Mouse (Mus musculus) liver, postnatal 0 days (tissue): ENCODE data around the gene Cldn24. TPM values are rescaled to one million over a fixed set of nuclear protein-coding genes. Genes with fewer than 3 reads are reported as not detected.
"Not testable (repeated sequence)": the region's sequence is repeated elsewhere in the genome, so short reads cannot be mapped to it uniquely, and the experiment has no call there.

Source experiments
- ATAC-seq: fragments of 200-750 bp; cut with Nextera tagmentation; 2 replicates; pipeline ENCODE4 v1.8.0; 2017; ENCODE audit warnings: mild to moderate bottlenecking, moderate library complexity
- DNase-seq: peaks from one replicate; pipeline ENCODE4 v3.0.0-alpha.2; 2016
- H3K27ac ChIP-seq: fragments of 300-500 bp; sonication (generic); 2 replicates; pipeline ENCODE4 v1.5.1; 2014; ENCODE audit warnings: antibody characterized with exemption, moderate library complexity, mild to moderate bottlenecking, low read depth
- H3K27me3 ChIP-seq: fragments of 300-500 bp; sonication (generic); 2 replicates; pipeline ENCODE4 v1.6.1; 2014; ENCODE audit warnings: low read length, control low read depth, mixed read lengths; ENCODE audit not compliant: insufficient read depth
- H3K36me3 ChIP-seq: fragments of 300-500 bp; sonication (generic); replicated peaks from 2 replicates; pipeline ENCODE4 v1.6.1; 2014; ENCODE audit warnings: mild to moderate bottlenecking, control low read depth, low read length, moderate library complexity, mixed read lengths; ENCODE audit not compliant: insufficient read depth
- H3K4me1 ChIP-seq: fragments of 300-500 bp; sonication (generic); 2 replicates; pipeline ENCODE4 v1.6.1; 2014; ENCODE audit warnings: antibody characterized with exemption, mild to moderate bottlenecking, control low read depth; ENCODE audit not compliant: insufficient read depth
- H3K4me2 ChIP-seq: fragments of 300-500 bp; sonication (generic); 2 replicates; pipeline ENCODE4 v1.6.1; 2014; ENCODE audit warnings: low read depth, mild to moderate bottlenecking, low read length, moderate library complexity, mixed read lengths
- H3K4me3 ChIP-seq: fragments of 300-500 bp; sonication (generic); 2 replicates; pipeline ENCODE4 v1.5.1; 2014; ENCODE audit warnings: low read depth, low read length
- H3K9ac ChIP-seq: fragments of 300-500 bp; sonication (generic); replicated peaks from 2 replicates; pipeline ENCODE4 v1.6.1; 2014; ENCODE audit warnings: mild to moderate bottlenecking, moderate library complexity
- H3K9me3 ChIP-seq: fragments of 300-500 bp; sonication (generic); 2 replicates; pipeline ENCODE4 v1.6.1; 2016; ENCODE audit warnings: mild to moderate bottlenecking, control low read depth, low read length, mixed read lengths
- CTCF ChIP-seq: sonication (generic); IDR thresholded peaks from 2 replicates; pipeline ENCODE4 v1.5.1; 2016; ENCODE audit warnings: antibody characterized with exemption, low read depth
- EP300 ChIP-seq: IDR thresholded peaks from 2 replicates; pipeline ENCODE4 v1.6.1; 2016; ENCODE audit warnings: antibody characterized with exemption, low read depth, mild to moderate bottlenecking
- WGBS: fragments of 180-500 bp; shearing (Covaris S2); extraction: QIAGEN DNeasy Blood & Tissue Kit; methylation state at CpG from one replicate; pipeline ENCODE4 v1.1.7; 2014; ENCODE audit not compliant: insufficient replicate concordance; 5-methylcytosine and 5-hydroxymethylcytosine counted together
- polyA plus RNA-seq: library from polyadenylated mRNA; unstranded; fragments of >200 nt; fragmentation: Nextera tagmentation; extraction: Ambion mirVana; gene quantifications from 2 replicates; pipeline ENCODE4 v1.2.1, GENCODE M21; 2015

The Cldn24 gene
- polyA plus RNA-seq, 1 experiment from 2014 or later, result not detected

GRCm38 (mm10) chr8:47809970-47810665 is 11.8 kb upstream of the Cldn24 start:
- no peak for ATAC-seq

GRCm38 (mm10) chr8:47810666-47811015 is 11.3 kb upstream of the Cldn24 start:
- H3K4me1 ChIP-seq, result no peaks in the 10 kb centered on the region
- H3K4me2 ChIP-seq, result no peak overlapping the region
- no peak overlapping the region for H3K9ac ChIP-seq
- H3K27ac ChIP-seq, result no peak overlapping the region
- TF ChIP-seq CTCF, result no peak
- TF ChIP-seq EP300, result no peak
- no peaks in the 10 kb centered on the region for H3K27me3 ChIP-seq
- no peaks in the 10 kb centered on the region for H3K9me3 ChIP-seq
- DNase-seq (no peak), ATAC-seq (no peak)
- H3K4me3 ChIP-seq, result no peak overlapping the region
- H3K36me3 ChIP-seq, result no peaks in the 10 kb centered on the region
- 72% methylated on average over 7 of the region's 7 CpGs for WGBS

More at GRCm38 (mm10) chr8:47809970-47810665, 11.8 kb upstream of the Cldn24 start:
- H3K27me3 ChIP-seq, result no peaks in the 10 kb centered on the region
- no peak overlapping the region for H3K4me2 ChIP-seq
- no peak for TF ChIP-seq CTCF
- TF ChIP-seq EP300, result no peak
- no peaks in the 10 kb centered on the region for H3K9me3 ChIP-seq
- no peaks in the 10 kb centered on the region for H3K36me3 ChIP-seq
- no peak overlapping the region for H3K4me3 ChIP-seq
- 66% methylated on average over 14 of the region's 14 CpGs for WGBS
- no peak for DNase-seq
- no peak overlapping the region for H3K27ac ChIP-seq
- H3K4me1 ChIP-seq, result no peaks in the 10 kb centered on the region
- no peak overlapping the region for H3K9ac ChIP-seq

GRCm38 (mm10) chr8:47811221-47811620 is 10.7 kb upstream of the Cldn24 start:
- Histone ChIP-seq H3K4me1 (no peaks in the 10 kb centered on the region), H3K27me3 (no peaks in the 10 kb centered on the region), H3K4me3 (no peak overlapping the region), H3K4me2 (no peak overlapping the region), H3K9ac (no peak overlapping the region), H3K27ac (no peak overlapping the region), H3K9me3 (no peaks in the 10 kb centered on the region), H3K36me3 (no peaks in the 10 kb centered on the region)
- TF ChIP-seq EP300 (no peak), CTCF (no peak)
- no peak for DNase-seq
- no peak for ATAC-seq
- 88% methylated on average over 12 of the region's 12 CpGs for WGBS

GRCm38 (mm10) chr8:47819034-47819433 is 2.9 kb upstream of the Cldn24 start:
- Histone ChIP-seq H3K27ac (no peak overlapping the region), H3K27me3 (no peaks in the 10 kb centered on the region), H3K4me1 (no peaks in the 10 kb centered on the region), H3K4me2 (no peak overlapping the region), H3K36me3 (no peaks in the 10 kb centered on the region), H3K4me3 (no peak overlapping the region), H3K9me3 (no peaks in the 10 kb centered on the region), H3K9ac (no peak overlapping the region)
- ATAC-seq, result no peak
- DNase-seq, result no peak
- 81% methylated on average over 8 of the region's 8 CpGs for WGBS
- TF ChIP-seq CTCF, result no peak
- TF ChIP-seq EP300, result no peak

- Histone ChIP-seq H3K27ac (no peak overlapping the region), H3K9ac (no peak overlapping the region), H3K36me3 (no peaks in the 10 kb centered on the region), H3K4me3 (no peak overlapping the region), H3K9me3 (no peaks in the 10 kb centered on the region), H3K27me3 (no peaks in the 10 kb centered on the region), H3K4me2 (no peak overlapping the region), H3K4me1 (no peaks in the 10 kb centered on the region)
- TF ChIP-seq CTCF (no peak), EP300 (no peak)
- DNase-seq (no peak), ATAC-seq (no peak)
- WGBS, result 86% methylated on average over 20 of the region's 20 CpGs
Measured at GRCm38 (mm10) chr8:47820914-47821772, 800 bp upstream of the Cldn24 start.

- not testable (repeated sequence) for H3K4me3 ChIP-seq, H3K4me1 ChIP-seq, H3K27ac ChIP-seq, H3K9ac ChIP-seq, H3K4me2 ChIP-seq, ATAC-seq, H3K36me3 ChIP-seq, H3K9me3 ChIP-seq, DNase-seq, H3K27me3 ChIP-seq
- 73% methylated on average over 7 of the region's 9 CpGs for WGBS
Measured at GRCm38 (mm10) chr8:47822541-47822940, 598 bp downstream of the Cldn24 start.
